Mouse (Mus musculus): ENCODE results near the gene Chmp6.

Chmp6 gene

GRCm38 (mm10) chr11:119913291-119913934, at the start of gene Chmp6:
Gene Chmp6, plus strand, starts transcription at chr11:119913441.
- DNase-seq: peak; percentile 91

- DNase-seq: no peak
Measured at GRCm38 (mm10) chr11:119866837-119867236, 46.4 kb upstream of the Chmp6 start.

- no peak for DNase-seq
Measured at GRCm38 (mm10) chr11:119868138-119868537, 45.1 kb upstream of the Chmp6 start.

GRCm38 (mm10) chr11:119868556-119868955, 44.7 kb upstream of the Chmp6 start:
- DNase-seq: no peak

GRCm38 (mm10) chr11:119871141-119871540, 42.1 kb upstream of the Chmp6 start:
- no peak for DNase-seq

- DNase-seq: no peak
Measured at GRCm38 (mm10) chr11:119873643-119874042, 39.6 kb upstream of the Chmp6 start.

- DNase-seq: no peak
Measured at GRCm38 (mm10) chr11:119874841-119875240, 38.4 kb upstream of the Chmp6 start.

GRCm38 (mm10) chr11:119875685-119876084, 37.6 kb upstream of the Chmp6 start:
- no peak for DNase-seq

GRCm38 (mm10) chr11:119877124-119877523, 36.1 kb upstream of the Chmp6 start:
- no peak for DNase-seq

- DNase-seq: no peak
Measured at GRCm38 (mm10) chr11:119879573-119879972, 33.7 kb upstream of the Chmp6 start.

GRCm38 (mm10) chr11:119883646-119884045, 29.6 kb upstream of the Chmp6 start:
- no peak for DNase-seq

GRCm38 (mm10) chr11:119889966-119890365, 23.3 kb upstream of the Chmp6 start:
- no peak for DNase-seq

GRCm38 (mm10) chr11:119891601-119892215, 21.5 kb upstream of the Chmp6 start:
- DNase-seq: no peak

GRCm38 (mm10) chr11:119893667-119894236, 19.5 kb upstream of the Chmp6 start:
- no peak for DNase-seq

- peak; percentile 21 for DNase-seq
Measured at GRCm38 (mm10) chr11:119894634-119895033, 18.6 kb upstream of the Chmp6 start.

- DNase-seq: no peak
Measured at GRCm38 (mm10) chr11:119897041-119897440, 16.2 kb upstream of the Chmp6 start.

GRCm38 (mm10) chr11:119898976-119899375, 14.3 kb upstream of the Chmp6 start:
- no peak for DNase-seq

- no peak for DNase-seq
Measured at GRCm38 (mm10) chr11:119901174-119901573, 12.1 kb upstream of the Chmp6 start.

GRCm38 (mm10) chr11:119902891-119903290, 10.3 kb upstream of the Chmp6 start:
- DNase-seq: no peak

GRCm38 (mm10) chr11:119904621-119905286, 8.5 kb upstream of the Chmp6 start:
- peak; percentile 70 for DNase-seq

GRCm38 (mm10) chr11:119905794-119906193, 7.4 kb upstream of the Chmp6 start:
- no peak for DNase-seq

- no peak for DNase-seq
Measured at GRCm38 (mm10) chr11:119907006-119907650, 6.1 kb upstream of the Chmp6 start.

- DNase-seq: no peak
Measured at GRCm38 (mm10) chr11:119907711-119908110, 5.5 kb upstream of the Chmp6 start.
